Mouse (Mus musculus) adrenal gland, adult 8-10 months (tissue): ENCODE results near the gene Nt5m. TPM values are rescaled to one million over a fixed set of nuclear protein-coding genes. Genes with fewer than 3 reads are reported as not detected.
A peak's percentile ranks its signal among the peaks of the same experiment; 100 is the strongest.

Experiments
- DNase-seq: peaks from one replicate; pipeline ENCODE4 v3.0.0; 2022
- total RNA-seq, 4 experiments: library from RNA; stranded (reverse); gene quantifications; 2 replicates each; pipeline ENCODE4 v1.2.4; 2022

Nt5m gene
- total RNA-seq, 4 experiments from 2014 or later: 26.2 to 34.5 (median 32.1) TPM

GRCm38 (mm10) chr11:59839459-59840126, 346 bp downstream of the Nt5m start, which contains the start of gene Cops3:
Gene Cops3 (minus strand): TSS chr11:59839838.
- peak; percentile 95 for DNase-seq

- no peak for DNase-seq
Measured at GRCm38 (mm10) chr11:59846311-59846710, 7.1 kb downstream of the Nt5m start.

- no peak for DNase-seq
Measured at GRCm38 (mm10) chr11:59847131-59847530, 7.9 kb downstream of the Nt5m start.

- DNase-seq: peak; percentile 64
Measured at GRCm38 (mm10) chr11:59847891-59848884, 8.9 kb downstream of the Nt5m start.

- no peak for DNase-seq
Measured at GRCm38 (mm10) chr11:59852865-59853264, 13.6 kb downstream of the Nt5m start.

- no peak for DNase-seq
Measured at GRCm38 (mm10) chr11:59860467-59860866, 21.2 kb downstream of the Nt5m start.

- no peak for DNase-seq
Measured at GRCm38 (mm10) chr11:59864316-59864715, 25.1 kb downstream of the Nt5m start.

GRCm38 (mm10) chr11:59872124-59872523, 32.9 kb downstream of the Nt5m start:
- no peak for DNase-seq

- DNase-seq: peak; percentile 68
Measured at GRCm38 (mm10) chr11:59880031-59880430, 40.8 kb downstream of the Nt5m start.

GRCm38 (mm10) chr11:59885217-59885986, 46.2 kb downstream of the Nt5m start:
- peak; percentile 41 for DNase-seq

GRCm38 (mm10) chr11:59886952-59887351, 47.7 kb downstream of the Nt5m start:
- no peak for DNase-seq

- no peak for DNase-seq
Measured at GRCm38 (mm10) chr11:59888151-59888550, 48.9 kb downstream of the Nt5m start.

- DNase-seq: no peak
Measured at GRCm38 (mm10) chr11:59891854-59892253, 52.6 kb downstream of the Nt5m start.

GRCm38 (mm10) chr11:59893153-59893788, 54.0 kb downstream of the Nt5m start:
- no peak for DNase-seq

GRCm38 (mm10) chr11:59894916-59895315, 55.7 kb downstream of the Nt5m start:
- no peak for DNase-seq

- DNase-seq: no peak
Measured at GRCm38 (mm10) chr11:59895316-59895715, 56.1 kb downstream of the Nt5m start.

GRCm38 (mm10) chr11:59897981-59898599, 58.8 kb downstream of the Nt5m start:
- no peak for DNase-seq

- DNase-seq: no peak
Measured at GRCm38 (mm10) chr11:59899711-59900685, 60.8 kb downstream of the Nt5m start.

- no peak for DNase-seq
Measured at GRCm38 (mm10) chr11:59900995-59901394, 61.7 kb downstream of the Nt5m start.

- peak; percentile 67 for DNase-seq
Measured at GRCm38 (mm10) chr11:59902045-59902726, 62.9 kb downstream of the Nt5m start.
